Mouse (Mus musculus) CH12.LX (cell line): Measurements from ENCODE around the gene Csad. TPM values are rescaled to one million over a fixed set of nuclear protein-coding genes. Genes with fewer than 3 reads are reported as not detected.

Experiments used
- DNase-seq: peaks from one replicate; pipeline ENCODE4 v3.0.0-alpha.2; 2013; ENCODE audit errors: extremely low read depth
- H3K27ac ChIP-seq: 2 replicates; pipeline ENCODE4 v1.5.1; 2012; ENCODE audit warnings: low read depth, mild to moderate bottlenecking, control low read depth, moderate library complexity; ENCODE audit not compliant: insufficient read depth
- H3K27me3 ChIP-seq: replicated peaks from 2 replicates; pipeline ENCODE3; 2012; ENCODE audit warnings: inconsistent platforms
- H3K36me3 ChIP-seq, 2 experiments: replicated peaks in 1 of 2; 2 replicates each; pipeline versions ENCODE3 to v1.6.1; 2012; ENCODE audit warnings: inconsistent platforms in 1 of 2, low read length in 1 of 2, mild to moderate bottlenecking in 1 of 2, mixed read lengths in 1 of 2, moderate library complexity in 1 of 2; ENCODE audit not compliant: control insufficient read depth in 1 of 2, insufficient read depth in 1 of 2
- H3K4me1 ChIP-seq, 2 experiments: 2 replicates each; pipeline ENCODE4 v1.6.1; 2012; ENCODE audit warnings: inconsistent platforms in 1 of 2, moderate library complexity in 1 of 2; ENCODE audit not compliant: insufficient read depth in 2 of 2, control insufficient read depth in 1 of 2
- H3K4me2 ChIP-seq: 2 replicates; pipeline ENCODE4 v1.6.1; 2012; ENCODE audit warnings: low read depth, mild to moderate bottlenecking, control low read depth; ENCODE audit not compliant: poor library complexity, insufficient read depth, severe bottlenecking
- H3K4me3 ChIP-seq, 3 experiments: fragments of 150-350 bp in 1 of 3; sonication (generic) in 1 of 3; replicated peaks in 1 of 3; 2 replicates each; pipeline versions ENCODE3 to v1.5.1; 2011 to 2012; ENCODE audit warnings: low read depth in 2 of 3, low read length in 2 of 3, mild to moderate bottlenecking in 2 of 3, moderate library complexity in 2 of 3, control low read depth in 1 of 3, improper control_type of control experiment in 1 of 3, inconsistent platforms in 1 of 3, mixed read lengths in 1 of 3; ENCODE audit not compliant: poor library complexity in 1 of 3
- H3K79me2 ChIP-seq: replicated peaks from 2 replicates; pipeline ENCODE4 v1.6.1; 2012; ENCODE audit warnings: mild to moderate bottlenecking, moderate library complexity; ENCODE audit not compliant: control insufficient read depth, poor library complexity, insufficient read depth, severe bottlenecking; ENCODE audit errors: extremely low read depth
- H3K9ac ChIP-seq: 2 replicates; pipeline ENCODE4 v1.6.1; 2012; ENCODE audit warnings: low read depth, mild to moderate bottlenecking, control low read depth, moderate library complexity; ENCODE audit not compliant: insufficient read depth
- H3K9me3 ChIP-seq: replicated peaks from 2 replicates; pipeline ENCODE3; 2012; ENCODE audit warnings: low read length, inconsistent platforms, mixed read lengths
- BHLHE40 ChIP-seq: IDR thresholded peaks from 2 replicates; pipeline ENCODE4 v1.6.1; 2011; ENCODE audit warnings: mild to moderate bottlenecking, low read depth, low read length, improper control_type of control experiment
- CHD1 ChIP-seq: IDR thresholded peaks from 2 replicates; pipeline ENCODE4 v1.6.1; 2012; ENCODE audit warnings: low read depth, low read length, improper control_type of control experiment, inconsistent platforms
- CHD2 ChIP-seq: IDR thresholded peaks from 2 replicates; pipeline ENCODE4 v1.6.1; 2011; ENCODE audit warnings: low read length, improper control_type of control experiment
- CTCF ChIP-seq, 2 experiments: IDR thresholded peaks in 1 of 2; conservative IDR thresholded peaks in 1 of 2; 2 replicates each; pipeline ENCODE4 v1.5.1; 2011 to 2012; ENCODE audit warnings: low read depth in 2 of 2, low read length in 2 of 2, improper control_type of control experiment in 1 of 2, inconsistent platforms in 1 of 2, mild to moderate bottlenecking in 1 of 2, moderate library complexity in 1 of 2
- E2F4 ChIP-seq: IDR thresholded peaks from 2 replicates; pipeline ENCODE4 v1.6.1; 2011; ENCODE audit warnings: low read depth, low read length, improper control_type of control experiment; ENCODE audit not compliant: insufficient replicate concordance
- ELF1 ChIP-seq: IDR thresholded peaks from 2 replicates; pipeline ENCODE4 v1.6.1; 2014; ENCODE audit warnings: low read depth, mild to moderate bottlenecking, inconsistent platforms, low read length, improper control_type of control experiment
- EP300 ChIP-seq: IDR thresholded peaks from 2 replicates; pipeline ENCODE4 v1.6.1; 2011; ENCODE audit warnings: low read length, improper control_type of control experiment
- ETS1 ChIP-seq: conservative IDR thresholded peaks from 2 replicates; pipeline ENCODE4 v1.6.1; 2012; ENCODE audit warnings: low read depth, mild to moderate bottlenecking, inconsistent platforms, low read length, improper control_type of control experiment, moderate library complexity
- GABPA ChIP-seq: IDR thresholded peaks from 2 replicates; pipeline ENCODE4 v1.6.1; 2012; ENCODE audit warnings: low read depth, low read length, improper control_type of control experiment, inconsistent platforms; ENCODE audit not compliant: insufficient replicate concordance
- HCFC1 ChIP-seq: IDR thresholded peaks from 2 replicates; pipeline ENCODE4 v1.6.1; 2012; ENCODE audit warnings: low read depth, mild to moderate bottlenecking, inconsistent platforms, low read length, improper control_type of control experiment
- IRF4 ChIP-seq: IDR thresholded peaks from 2 replicates; pipeline ENCODE4 v1.6.1; 2014; ENCODE audit warnings: low read depth, mild to moderate bottlenecking, inconsistent platforms, low read length, improper control_type of control experiment
- JUN ChIP-seq: IDR thresholded peaks from 2 replicates; pipeline ENCODE4 v1.6.1; 2011; ENCODE audit warnings: low read depth, mild to moderate bottlenecking, low read length, improper control_type of control experiment, moderate library complexity; ENCODE audit not compliant: insufficient read depth
- JUND ChIP-seq: conservative IDR thresholded peaks from 2 replicates; pipeline ENCODE4 v1.6.1; 2011; ENCODE audit warnings: low read depth, low read length, improper control_type of control experiment
- KAT2A ChIP-seq: IDR thresholded peaks from 2 replicates; pipeline ENCODE4 v1.6.1; 2012; ENCODE audit warnings: low read length, improper control_type of control experiment, inconsistent platforms; ENCODE audit not compliant: insufficient replicate concordance
- MAFK ChIP-seq: IDR thresholded peaks from 2 replicates; pipeline ENCODE4 v1.6.1; 2011; ENCODE audit warnings: low read length, improper control_type of control experiment; ENCODE audit not compliant: insufficient replicate concordance
- MAX ChIP-seq: IDR thresholded peaks from 2 replicates; pipeline ENCODE4 v1.6.1; 2011; ENCODE audit warnings: low read length, improper control_type of control experiment
- MAZ ChIP-seq: IDR thresholded peaks from 2 replicates; pipeline ENCODE4 v1.6.1; 2012; ENCODE audit warnings: low read depth, mild to moderate bottlenecking, inconsistent platforms, low read length, improper control_type of control experiment, moderate library complexity
- MEF2A ChIP-seq: IDR thresholded peaks from 2 replicates; pipeline ENCODE4 v1.6.1; 2014; ENCODE audit warnings: low read depth, mild to moderate bottlenecking, inconsistent platforms, low read length, improper control_type of control experiment, borderline replicate concordance
- MXI1 ChIP-seq: IDR thresholded peaks from 2 replicates; pipeline ENCODE4 v1.6.1; 2011; ENCODE audit warnings: mild to moderate bottlenecking, low read depth, low read length, improper control_type of control experiment
- MYC ChIP-seq: IDR thresholded peaks from 2 replicates; pipeline ENCODE4 v1.6.1; 2011; ENCODE audit warnings: low read depth, mild to moderate bottlenecking, improper control_type of control experiment, low read length
- NELFE ChIP-seq: IDR thresholded peaks from 2 replicates; pipeline ENCODE4 v1.6.1; 2011; ENCODE audit warnings: low read depth, low read length, improper control_type of control experiment
- NRF1 ChIP-seq: IDR thresholded peaks from 2 replicates; pipeline ENCODE4 v1.6.1; 2014; ENCODE audit warnings: low read depth, mild to moderate bottlenecking, inconsistent platforms, low read length, improper control_type of control experiment, moderate library complexity
- PAX5 ChIP-seq: IDR thresholded peaks from 2 replicates; pipeline ENCODE4 v1.6.1; 2012; ENCODE audit warnings: low read length, inconsistent platforms, mixed read lengths
- POLR2A ChIP-seq: IDR thresholded peaks from 2 replicates; pipeline ENCODE4 v1.6.1; 2011; ENCODE audit warnings: low read depth, mild to moderate bottlenecking, improper control_type of control experiment, low read length
- POLR2AphosphoS2 ChIP-seq: IDR thresholded peaks from 2 replicates; pipeline ENCODE4 v1.6.1; 2011; ENCODE audit warnings: low read depth, low read length, improper control_type of control experiment
- RAD21 ChIP-seq: IDR thresholded peaks from 2 replicates; pipeline ENCODE4 v1.6.1; 2011; ENCODE audit warnings: low read depth, mild to moderate bottlenecking, low read length, improper control_type of control experiment, moderate library complexity
- RCOR1 ChIP-seq: conservative IDR thresholded peaks from 2 replicates; pipeline ENCODE4 v1.6.1; 2012; ENCODE audit warnings: low read depth, mild to moderate bottlenecking, inconsistent platforms, low read length, improper control_type of control experiment
- SIN3A ChIP-seq: IDR thresholded peaks from 2 replicates; pipeline ENCODE4 v1.6.1; 2012; ENCODE audit warnings: low read length, improper control_type of control experiment, inconsistent platforms
- SMC3 ChIP-seq: IDR thresholded peaks from 2 replicates; pipeline ENCODE4 v1.6.1; 2011; ENCODE audit warnings: low read depth, low read length, improper control_type of control experiment
- TBP ChIP-seq: conservative IDR thresholded peaks from 2 replicates; pipeline ENCODE4 v1.6.1; 2011; ENCODE audit warnings: low read depth, low read length, improper control_type of control experiment
- TCF12 ChIP-seq: IDR thresholded peaks from 2 replicates; pipeline ENCODE4 v1.6.1; 2014; ENCODE audit warnings: low read depth, mild to moderate bottlenecking, inconsistent platforms, low read length, improper control_type of control experiment
- UBTF ChIP-seq: IDR thresholded peaks from 2 replicates; pipeline ENCODE4 v1.6.1; 2012; ENCODE audit warnings: low read depth, mild to moderate bottlenecking, inconsistent platforms, low read length, improper control_type of control experiment, moderate library complexity
- USF1 ChIP-seq: IDR thresholded peaks from 2 replicates; pipeline ENCODE4 v1.6.1; 2014; ENCODE audit warnings: low read depth, mild to moderate bottlenecking, inconsistent platforms, low read length, improper control_type of control experiment
- USF2 ChIP-seq: conservative IDR thresholded peaks from 2 replicates; pipeline ENCODE4 v1.6.1; 2011; ENCODE audit warnings: low read depth, low read length, improper control_type of control experiment
- ZKSCAN1 ChIP-seq: IDR thresholded peaks from 2 replicates; pipeline ENCODE4 v1.6.1; 2012; ENCODE audit warnings: low read depth, inconsistent platforms, low read length, improper control_type of control experiment, borderline replicate concordance
- ZMIZ1 ChIP-seq: IDR thresholded peaks from 2 replicates; pipeline ENCODE4 v1.6.1; 2012; ENCODE audit warnings: low read depth, mild to moderate bottlenecking, inconsistent platforms, low read length, improper control_type of control experiment
- ZNF384 ChIP-seq: IDR thresholded peaks from 2 replicates; pipeline ENCODE4 v1.6.1; 2012; ENCODE audit warnings: low read depth, low read length, improper control_type of control experiment, inconsistent platforms
- dilution Hi-C: fragments of 300-500 bp; cut with MboI; formaldehyde crosslinking; loops from 2 replicates; pipeline ENCODE4 v1.14.3; 2020; ENCODE audit warnings: low sequenced_read_pairs; ENCODE audit not compliant: extremely low pct_unique_long_range_greater_than_20kb, extremely low pct_ligation_motif_present
- in situ Hi-C: fragments of 300-500 bp; cut with MboI; formaldehyde crosslinking; loops from 3 replicates; pipeline ENCODE4 v1.14.3; 2019; ENCODE audit warnings: low sequenced_read_pairs, low pct_ligation_motif_present, low pct_unique_long_range_greater_than_20kb, mixed read lengths
- polyA plus RNA-seq: library from polyadenylated mRNA; unstranded; fragments of >175 nt; gene quantifications from 2 replicates; pipeline ENCODE4 v1.2.1, GENCODE M21; 2012; ENCODE audit warnings: low read depth; ENCODE audit not compliant: insufficient read length
- total RNA-seq, 2 experiments: library from RNA; depleted of rRNA; stranded (reverse); fragments of 300-350 nt in 1 of 2; fragments of >200 nt in 1 of 2; gene quantifications; 2 replicates each; pipeline ENCODE4 v1.2.3; 2012 to 2014

Gene Csad
- total and polyA plus RNA-seq, 3 experiments: 3.7 to 4.7 (median 3.8) TPM

- peak within 1 kb of the TSS; percentile 81 for H3K4me2 ChIP-seq
- H3K27me3 ChIP-seq: no peaks in the 10 kb centered on the region
- peak within 1 kb of the TSS; percentile 79 to 95 (median 84) for H3K4me3 ChIP-seq
- peaks cover 15 to 31% of the 10 kb centered on the region in 2 experiments for H3K36me3 ChIP-seq
- no peaks in the 10 kb centered on the region for H3K9me3 ChIP-seq
- DNase-seq: peak; percentile 97
- peaks cover 11 to 44% of the 10 kb centered on the region in 2 experiments for H3K4me1 ChIP-seq
- in situ Hi-C loops: no loop called here
- H3K27ac ChIP-seq: peak within 1 kb of the TSS; percentile 92
- peak within 1 kb of the TSS; percentile 93 for H3K9ac ChIP-seq
- H3K79me2 ChIP-seq: 0 out of 2 replicates have a peak, but pooled peaks cover 4% of the 10 kb centered on the region
- dilution Hi-C loops: no loop called here
- peak; percentile 89; the same call in 1 of the 2 replicates for TF ChIP-seq KAT2A
- no peak; the same call in 1 of the 2 replicates for TF ChIP-seq POLR2AphosphoS2
- no peak for TF ChIP-seq PAX5
- peak; percentile 78 for TF ChIP-seq ETS1
- TF ChIP-seq TBP: 0 out of 2 replicates have a peak, but pooled peaks have one; percentile 37
- no peak; a peak in 1 of 4 replicates for TF ChIP-seq CTCF (conservative IDR thresholded peaks at IDR 0.05 in 1 of 2, IDR thresholded peaks at IDR 0.05 in 1 of 2; ENCODE audit: low read depth in 2 of 2, low read length in 2 of 2)
- TF ChIP-seq RCOR1: peak; percentile 29; the same call in 1 of the 2 replicates
- peak; percentile 77 for TF ChIP-seq IRF4
- TF ChIP-seq JUN: no peak
- TF ChIP-seq CHD2: peak; percentile 98
- TF ChIP-seq MAX: peak; percentile 71
- no peak for TF ChIP-seq JUND
- no peak for TF ChIP-seq USF1
- no peak for TF ChIP-seq E2F4
- peak; percentile 67 for TF ChIP-seq MXI1
- TF ChIP-seq SIN3A: peak; percentile 93
- TF ChIP-seq SMC3: peak; percentile 7; the same call in 1 of the 2 replicates
- TF ChIP-seq USF2: no peak
- TF ChIP-seq NRF1: peak; percentile 97
- TF ChIP-seq ZNF384: peak; percentile 58
- peak; percentile 66 for TF ChIP-seq POLR2A
- peak; percentile 84 for TF ChIP-seq TCF12
- TF ChIP-seq EP300: peak; percentile 55; the same call in 1 of the 2 replicates
- TF ChIP-seq GABPA: peak; percentile 13; the same call in 1 of the 2 replicates
- peak; percentile 91 for TF ChIP-seq ELF1
- no peak; the same call in 1 of the 2 replicates for TF ChIP-seq RAD21
- TF ChIP-seq CHD1: no peak
- peak; percentile 33; the same call in 1 of the 2 replicates for TF ChIP-seq ZMIZ1
- TF ChIP-seq MAFK: 0 out of 2 replicates have a peak, but pooled peaks have one; percentile 51
- TF ChIP-seq MEF2A: peak; percentile 79; the same call in 1 of the 2 replicates
- peak; percentile 32; the same call in 1 of the 2 replicates for TF ChIP-seq UBTF
- TF ChIP-seq ZKSCAN1: no peak
- TF ChIP-seq NELFE: no peak; the same call in none of the 2 replicates
- TF ChIP-seq MAZ: peak; percentile 100
- peak; percentile 91 for TF ChIP-seq HCFC1
- 0 out of 2 replicates have a peak, but pooled peaks have one; percentile 42 for TF ChIP-seq MYC
- peak; percentile 97 for TF ChIP-seq BHLHE40
These were observed 1.3 kb downstream of the Csad start, which contains the start of gene Zfp740 for GRCm38 (mm10) chr15:102202971-102203834. Gene Zfp740 (plus strand): TSS chr15:102203249.
